Mouse (Mus musculus): ENCODE data around the gene Ripor3. TPM values are rescaled to one million over a fixed set of nuclear protein-coding genes. Genes with fewer than 3 reads are reported as not detected.

Gene Ripor3
- polyA plus RNA-seq, 1 experiment, result 0.13 TPM

DNA sequence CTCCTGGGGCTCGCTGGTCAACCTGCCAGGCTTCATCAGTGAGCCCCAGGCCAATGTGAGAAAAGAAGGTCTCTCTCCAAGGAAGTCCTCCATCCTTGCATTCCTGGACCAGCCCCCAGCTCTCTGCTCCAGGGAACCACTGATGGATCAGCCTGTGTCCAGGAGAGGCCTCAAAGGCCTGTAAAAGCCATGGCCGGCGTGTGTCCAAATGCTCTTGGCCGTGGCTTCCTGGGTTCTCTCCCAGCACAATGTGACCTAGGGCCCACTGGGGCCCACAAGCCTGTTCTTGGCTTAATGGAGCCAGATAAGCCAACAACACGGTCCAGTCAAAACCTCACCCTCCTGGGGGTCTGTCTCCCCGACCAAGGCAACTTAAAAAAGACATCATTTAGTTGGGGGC lies 25.5 kb upstream of the Ripor3 start:
- TF ChIP-seq GATA1 (IDR thresholded peaks at IDR 0.05; ENCODE audit: low read length) (no peak), TAL1 (IDR thresholded peaks at IDR 0.05; ENCODE audit: low read length) (no peak)
- Histone ChIP-seq H3K4me3 (replicated peaks) (no peak overlapping the region), H3K36me3 (ENCODE audit: control insufficient read depth) (no peaks in the 10 kb centered on the region), H3K9me3 (ENCODE audit: control insufficient read depth, low read length) (no peaks in the 10 kb centered on the region), H3K4me1 (ENCODE audit: control insufficient read depth) (peaks cover 26% of the 10 kb centered on the region), H3K27me3 (ENCODE audit: control insufficient read depth) (no peaks in the 10 kb centered on the region)

- TF ChIP-seq TAL1 (IDR thresholded peaks at IDR 0.05; ENCODE audit: low read length) (no peak), GATA1 (IDR thresholded peaks at IDR 0.05; ENCODE audit: low read length) (no peak)
- Histone ChIP-seq H3K27me3 (ENCODE audit: control insufficient read depth) (no peaks in the 10 kb centered on the region; the same call in 1 of the 2 replicates), H3K4me3 (replicated peaks) (no peak overlapping the region), H3K36me3 (ENCODE audit: control insufficient read depth) (no peaks in the 10 kb centered on the region), H3K9me3 (ENCODE audit: control insufficient read depth, low read length) (peaks cover 2% of the 10 kb centered on the region), H3K4me1 (ENCODE audit: control insufficient read depth) (peaks cover 26% of the 10 kb centered on the region)
Observed at GRCm38 (mm10) chr2:168033905-168034304, 23.5 kb upstream of the Ripor3 start.

DNA sequence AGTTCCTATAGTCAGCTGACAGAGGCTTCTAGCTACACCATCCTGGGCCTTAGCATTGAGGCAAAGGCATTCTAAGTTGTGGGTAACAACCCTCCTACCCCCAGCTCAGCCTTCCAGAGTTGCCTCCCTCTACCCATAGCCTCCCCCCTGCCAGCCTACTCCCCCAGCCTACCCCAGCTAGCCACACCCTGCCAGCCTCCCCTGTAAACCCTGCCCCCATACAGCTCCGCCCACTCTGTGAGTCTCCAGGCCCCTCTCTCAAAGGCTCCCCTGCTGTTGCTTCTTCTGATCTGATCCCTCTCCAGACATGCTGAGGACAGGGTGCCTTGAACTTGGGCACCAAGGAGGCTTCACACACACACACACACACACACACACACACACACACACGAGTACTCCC lies 21.4 kb upstream of the Ripor3 start:
- Histone ChIP-seq H3K36me3 (ENCODE audit: control insufficient read depth) (no peaks in the 10 kb centered on the region), H3K27me3 (ENCODE audit: control insufficient read depth) (no peaks in the 10 kb centered on the region; the same call in 1 of the 2 replicates), H3K4me1 (ENCODE audit: control insufficient read depth) (peaks cover 26% of the 10 kb centered on the region), H3K4me3 (replicated peaks) (no peak overlapping the region), H3K9me3 (ENCODE audit: control insufficient read depth, low read length) (peaks cover 7% of the 10 kb centered on the region)
- no peak for TF ChIP-seq GATA1 (IDR thresholded peaks at IDR 0.05; ENCODE audit: low read length)
- TF ChIP-seq TAL1 (IDR thresholded peaks at IDR 0.05; ENCODE audit: low read length), result no peak

GRCm38 (mm10) chr2:168028376-168028775 lies 18.0 kb upstream of the Ripor3 start:
- Histone ChIP-seq H3K4me3 (replicated peaks) (no peak overlapping the region), H3K4me1 (ENCODE audit: control insufficient read depth) (peaks cover 20% of the 10 kb centered on the region), H3K9me3 (ENCODE audit: control insufficient read depth, low read length) (peaks cover 7% of the 10 kb centered on the region), H3K27me3 (ENCODE audit: control insufficient read depth) (no peaks in the 10 kb centered on the region; the same call in 1 of the 2 replicates), H3K36me3 (ENCODE audit: control insufficient read depth) (no peaks in the 10 kb centered on the region)
- TF ChIP-seq TAL1 (IDR thresholded peaks at IDR 0.05; ENCODE audit: low read length), result no peak
- no peak for TF ChIP-seq GATA1 (IDR thresholded peaks at IDR 0.05; ENCODE audit: low read length)

- TF ChIP-seq TAL1 (IDR thresholded peaks at IDR 0.05; ENCODE audit: low read length) (no peak), GATA1 (IDR thresholded peaks at IDR 0.05; ENCODE audit: low read length) (no peak)
- H3K4me3 ChIP-seq (replicated peaks), result no peak overlapping the region
- no peaks in the 10 kb centered on the region; the same call in 1 of the 2 replicates for H3K27me3 ChIP-seq (ENCODE audit: control insufficient read depth)
- no peaks in the 10 kb centered on the region for H3K36me3 ChIP-seq (ENCODE audit: control insufficient read depth)
- peaks cover 7% of the 10 kb centered on the region for H3K9me3 ChIP-seq (ENCODE audit: control insufficient read depth, low read length)
- H3K4me1 ChIP-seq (ENCODE audit: control insufficient read depth), result peaks cover 8% of the 10 kb centered on the region; the same call in 1 of the 2 replicates
Observed at GRCm38 (mm10) chr2:168026467-168026866, 16.0 kb upstream of the Ripor3 start.

DNA sequence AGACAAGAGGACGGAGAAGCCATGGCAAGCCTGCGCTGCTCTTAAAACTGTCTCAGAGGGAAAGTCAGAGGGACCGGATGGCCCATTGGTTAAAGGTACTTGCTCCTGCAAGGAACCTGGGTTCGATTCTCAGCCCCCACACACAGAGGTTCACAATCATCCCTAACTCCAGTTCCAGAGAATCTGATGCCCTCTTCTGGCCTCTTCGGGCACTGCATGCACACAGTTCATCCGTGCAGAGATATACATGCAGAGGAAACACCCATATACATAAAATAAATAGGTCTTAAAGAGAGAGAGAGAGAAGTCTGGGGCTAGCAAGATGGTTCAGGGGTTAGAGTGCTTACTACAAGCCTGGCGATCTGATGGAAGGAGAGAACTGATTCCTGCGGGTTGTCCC lies 15.5 kb upstream of the Ripor3 start:
- Histone ChIP-seq H3K27me3 (ENCODE audit: control insufficient read depth) (no peaks in the 10 kb centered on the region; the same call in 1 of the 2 replicates), H3K9me3 (ENCODE audit: control insufficient read depth, low read length) (peaks cover 7% of the 10 kb centered on the region), H3K4me3 (replicated peaks) (no peak overlapping the region), H3K4me1 (ENCODE audit: control insufficient read depth) (peaks cover 8% of the 10 kb centered on the region; the same call in 1 of the 2 replicates), H3K36me3 (ENCODE audit: control insufficient read depth) (no peaks in the 10 kb centered on the region)
- no peak for TF ChIP-seq TAL1 (IDR thresholded peaks at IDR 0.05; ENCODE audit: low read length)

GRCm38 (mm10) chr2:168025174-168025573 lies 14.8 kb upstream of the Ripor3 start:
- Histone ChIP-seq H3K4me1 (ENCODE audit: control insufficient read depth) (peaks cover 8% of the 10 kb centered on the region; the same call in 1 of the 2 replicates), H3K9me3 (ENCODE audit: control insufficient read depth, low read length) (peaks cover 7% of the 10 kb centered on the region), H3K27me3 (ENCODE audit: control insufficient read depth) (no peaks in the 10 kb centered on the region; the same call in 1 of the 2 replicates), H3K36me3 (ENCODE audit: control insufficient read depth) (no peaks in the 10 kb centered on the region), H3K4me3 (replicated peaks) (no peak overlapping the region)
- TF ChIP-seq GATA1 (IDR thresholded peaks at IDR 0.05; ENCODE audit: low read length), result no peak
- TF ChIP-seq TAL1 (IDR thresholded peaks at IDR 0.05; ENCODE audit: low read length), result no peak

DNA sequence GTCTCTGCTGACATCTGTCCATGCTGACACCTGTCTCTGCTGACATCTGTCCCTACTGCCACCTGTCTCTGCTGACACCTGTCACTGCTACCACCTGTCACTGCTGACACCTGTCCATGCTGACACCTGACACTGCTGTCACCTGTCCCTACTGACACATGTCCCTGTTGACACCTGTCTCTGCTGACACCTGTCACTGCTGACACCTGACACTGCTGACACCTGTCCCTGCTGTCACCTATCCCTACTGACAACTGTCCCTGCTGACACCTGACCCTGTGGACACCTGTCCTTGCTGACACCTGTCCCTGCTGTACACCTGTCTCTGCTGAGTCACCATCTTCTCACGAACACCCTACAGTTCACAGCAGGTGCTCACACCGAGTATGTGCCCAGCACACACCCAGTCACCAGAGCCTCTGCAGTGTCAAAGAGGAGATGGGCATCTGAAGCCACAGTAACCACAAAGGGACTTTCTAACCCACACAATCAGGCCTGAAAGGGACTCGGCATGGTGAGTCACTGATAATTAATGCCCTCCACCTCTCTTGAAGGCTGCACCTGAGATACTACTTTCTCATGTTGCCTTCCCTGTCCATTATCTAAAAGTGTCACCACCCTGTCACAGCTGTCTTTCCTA lies 13.5 kb upstream of the Ripor3 start:
- Histone ChIP-seq H3K27me3 (ENCODE audit: control insufficient read depth) (no peaks in the 10 kb centered on the region; the same call in 1 of the 2 replicates), H3K9me3 (ENCODE audit: control insufficient read depth, low read length) (peaks cover 5% of the 10 kb centered on the region), H3K4me3 (replicated peaks) (no peak overlapping the region), H3K4me1 (ENCODE audit: control insufficient read depth) (peaks cover 8% of the 10 kb centered on the region; the same call in 1 of the 2 replicates), H3K36me3 (ENCODE audit: control insufficient read depth) (no peaks in the 10 kb centered on the region)
- TF ChIP-seq GATA1 (IDR thresholded peaks at IDR 0.05; ENCODE audit: low read length) (no peak), TAL1 (IDR thresholded peaks at IDR 0.05; ENCODE audit: low read length) (no peak)

DNA sequence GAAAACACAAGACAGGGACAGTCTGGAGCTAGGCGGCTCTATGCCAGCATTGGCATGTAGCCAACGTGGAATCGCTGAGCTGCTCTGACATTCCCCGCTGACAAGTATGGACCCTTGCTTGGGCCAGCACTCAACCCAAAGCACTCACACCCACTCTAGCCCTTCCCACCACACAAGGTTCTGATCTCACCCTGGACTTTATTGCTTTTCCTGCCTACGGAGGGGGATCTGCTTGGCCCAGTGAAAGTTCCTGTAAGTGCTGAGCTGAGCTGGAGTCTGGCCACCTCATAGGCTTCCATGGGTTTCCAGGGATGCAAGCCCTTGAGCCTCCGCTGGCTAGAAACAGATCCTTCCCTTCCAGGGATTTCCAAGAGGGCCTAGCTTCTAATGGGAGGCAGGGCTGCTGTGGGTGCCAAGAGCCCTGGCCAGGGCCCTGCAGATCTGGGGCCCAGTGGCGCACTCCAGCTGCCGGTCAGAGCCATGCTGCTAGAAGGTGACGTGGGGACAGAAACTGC lies 8.8 kb upstream of the Ripor3 start:
- H3K9me3 ChIP-seq (ENCODE audit: control insufficient read depth, low read length), result no peaks in the 10 kb centered on the region
- H3K36me3 ChIP-seq (ENCODE audit: control insufficient read depth), result no peaks in the 10 kb centered on the region
- H3K27me3 ChIP-seq (ENCODE audit: control insufficient read depth), result no peaks in the 10 kb centered on the region
- no peak overlapping the region for H3K4me3 ChIP-seq (replicated peaks)
- TF ChIP-seq GATA1 (IDR thresholded peaks at IDR 0.05; ENCODE audit: low read length), result no peak
- TF ChIP-seq TAL1 (IDR thresholded peaks at IDR 0.05; ENCODE audit: low read length), result no peak
- H3K4me1 ChIP-seq (ENCODE audit: control insufficient read depth), result peaks cover 8% of the 10 kb centered on the region; the same call in 1 of the 2 replicates

Data from erythroblast, embryonic 14.5 days (primary cell).